Mouse (Mus musculus): ENCODE measurements around the gene Vmn1r221. TPM values are rescaled to one million over a fixed set of nuclear protein-coding genes. Genes with fewer than 3 reads are reported as not detected.
"Not testable (repeated sequence)": the region's sequence is repeated elsewhere in the genome, so short reads cannot be mapped to it uniquely, and the experiment has no call there.

Gene Vmn1r221
- total RNA-seq (2017): not detected in 2 replicates

- ATAC-seq (replicated peaks; ENCODE audit: low read depth, poor library complexity, severe bottlenecking): not testable (repeated sequence)
Measured at GRCm38 (mm10) chr13:23213827-23214226, at the start of gene Vmn1r221. Vmn1r221 (plus strand) TSS chr13:23214127.

GRCm38 (mm10) chr13:23166471-23166870, 47.5 kb upstream of the Vmn1r221 start:
- not testable (repeated sequence) for ATAC-seq (replicated peaks; ENCODE audit: low read depth, poor library complexity, severe bottlenecking)

GRCm38 (mm10) chr13:23187875-23188274, 26.1 kb upstream of the Vmn1r221 start, which contains the start of gene Vmn1r220:
Vmn1r220 (minus strand) TSS chr13:23187975.
- no peak for ATAC-seq (replicated peaks; ENCODE audit: low read depth, poor library complexity, severe bottlenecking)

- not testable (repeated sequence) for ATAC-seq (replicated peaks; ENCODE audit: low read depth, poor library complexity, severe bottlenecking)
Measured at GRCm38 (mm10) chr13:23203885-23204284, 10.0 kb upstream of the Vmn1r221 start.

- not testable (repeated sequence) for ATAC-seq (replicated peaks; ENCODE audit: low read depth, poor library complexity, severe bottlenecking)
Measured at GRCm38 (mm10) chr13:23235847-23236246, 21.9 kb downstream of the Vmn1r221 start, which contains the start of gene Vmn1r222. Vmn1r222 (minus strand) TSS chr13:23235947.

GRCm38 (mm10) chr13:23246834-23247233, 32.9 kb downstream of the Vmn1r221 start, which contains the start of gene Vmn1r223:
Vmn1r223 (plus strand) TSS chr13:23247134.
- not testable (repeated sequence) for ATAC-seq (replicated peaks; ENCODE audit: low read depth, poor library complexity, severe bottlenecking)

- no peak for ATAC-seq (replicated peaks; ENCODE audit: low read depth, poor library complexity, severe bottlenecking)
Measured at GRCm38 (mm10) chr13:23258546-23259048, 44.7 kb downstream of the Vmn1r221 start.

DNA sequence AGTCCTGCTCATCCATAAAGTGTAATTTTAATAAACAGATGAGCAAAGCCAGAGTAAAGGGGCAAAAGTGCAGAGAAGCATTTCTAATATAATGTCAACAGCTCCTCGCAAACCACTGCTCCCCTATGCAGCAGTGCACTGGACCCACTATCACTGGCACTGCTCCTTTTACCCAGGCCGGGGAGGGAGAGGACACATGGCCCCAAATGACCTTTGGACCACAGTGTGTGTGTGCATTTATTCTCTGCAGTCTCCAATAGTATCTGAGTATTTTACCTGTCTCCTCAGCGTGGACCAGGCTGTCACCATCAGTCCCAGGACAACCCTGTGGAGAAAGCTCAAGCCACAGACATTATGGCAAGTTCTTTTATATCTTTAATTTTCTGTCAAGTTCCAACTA, 54.7 kb downstream of the Vmn1r221 start:
- ATAC-seq (replicated peaks; ENCODE audit: low read depth, poor library complexity, severe bottlenecking): not testable (repeated sequence)

DNA sequence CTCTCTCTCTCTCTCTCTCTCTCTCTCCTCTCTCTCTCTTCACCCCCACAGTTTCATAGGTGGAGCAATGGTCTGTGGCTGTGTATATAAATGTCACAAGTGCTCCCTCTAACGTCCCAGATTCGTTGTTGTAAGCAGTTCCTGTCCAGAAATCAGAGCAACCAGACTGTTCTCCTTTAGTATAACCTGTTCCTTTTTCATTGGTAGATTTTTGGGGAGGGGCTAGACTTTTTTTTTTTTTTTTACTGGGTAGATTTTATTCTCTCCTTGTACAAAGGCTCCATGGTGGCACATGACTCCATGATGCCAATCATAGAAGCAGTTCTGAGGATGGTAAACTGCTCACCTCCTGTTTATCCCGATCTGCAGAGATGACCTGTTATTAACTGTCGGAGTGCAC, 55.2 kb downstream of the Vmn1r221 start:
- ATAC-seq (replicated peaks; ENCODE audit: low read depth, poor library complexity, severe bottlenecking): not testable (repeated sequence)

GRCm38 (mm10) chr13:23269681-23270080, 55.8 kb downstream of the Vmn1r221 start:
- ATAC-seq (replicated peaks; ENCODE audit: low read depth, poor library complexity, severe bottlenecking): no peak

DNA sequence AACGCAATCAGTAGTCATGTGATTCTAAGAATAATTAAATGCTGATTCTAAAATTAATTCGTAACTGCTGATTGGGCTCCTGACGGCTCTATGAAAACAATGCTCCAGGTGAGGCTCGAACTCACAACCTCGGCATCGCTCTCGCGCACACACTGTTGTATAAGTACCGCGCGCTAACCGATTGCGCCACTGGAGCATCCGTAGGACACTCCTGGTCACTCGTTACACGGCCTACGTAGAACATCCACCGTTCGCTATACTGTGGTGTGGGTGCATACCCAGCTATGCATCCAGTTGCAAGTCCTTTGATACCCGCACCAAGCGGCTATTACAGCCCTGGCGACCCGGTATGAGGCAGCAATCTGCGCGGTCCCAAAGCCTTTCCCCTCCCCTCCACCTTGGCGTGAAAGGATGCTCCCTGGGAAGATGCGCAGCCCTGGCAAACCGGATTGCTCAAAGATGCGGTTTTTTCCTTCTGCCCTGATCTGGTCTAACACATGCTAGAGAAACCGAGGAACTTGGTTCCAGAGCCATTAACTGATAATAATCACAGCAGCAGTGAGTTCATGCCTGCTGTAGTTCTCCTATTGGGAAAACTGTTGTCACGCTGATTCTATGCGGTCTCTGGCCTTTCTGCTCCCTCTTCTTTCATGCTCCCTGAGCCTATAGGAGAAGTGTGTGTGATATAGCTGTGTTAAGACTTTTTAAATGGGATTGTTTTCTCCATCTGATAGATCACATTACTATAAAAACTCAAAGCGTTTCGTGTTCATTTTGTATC, 56.6 kb downstream of the Vmn1r221 start:
- no peak for ATAC-seq (replicated peaks; ENCODE audit: low read depth, poor library complexity, severe bottlenecking)

Other genes starting within 250 kb of the Vmn1r221 start
- gene Vmn1r213, start 206.5 kb upstream of the Vmn1r221 start, total RNA-seq (2017): not detected in 2 replicates
- not detected in 2 replicates for gene Vmn1r214, start 183.7 kb upstream of the Vmn1r221 start, total RNA-seq (2017)
- not detected in 2 replicates for gene Vmn1r215, start 146.1 kb upstream of the Vmn1r221 start, total RNA-seq (2017)
- gene Vmn1r217, start 95.9 kb upstream of the Vmn1r221 start, total RNA-seq (2017): not detected in 2 replicates
- gene Vmn1r218, start 81.0 kb upstream of the Vmn1r221 start, total RNA-seq (2017): not detected in 2 replicates
- gene Vmn1r219, start 54.8 kb upstream of the Vmn1r221 start, total RNA-seq (2017): not detected in 2 replicates
- not detected in 2 replicates for gene Vmn1r220, start 26.2 kb upstream of the Vmn1r221 start, total RNA-seq (2017)
- gene Vmn1r222, start 21.8 kb downstream of the Vmn1r221 start, total RNA-seq (2017): not detected in 2 replicates
- not detected in 2 replicates for gene Vmn1r223, start 33.0 kb downstream of the Vmn1r221 start, total RNA-seq (2017)
- gene Zfp322a, start 155.1 kb downstream of the Vmn1r221 start, total RNA-seq (2017): 42.1 and 57.3 TPM in 2 replicates
- 14.7 and 15.6 TPM in 2 replicates for gene Abt1, start 209.7 kb downstream of the Vmn1r221 start, total RNA-seq (2017)